Mouse (Mus musculus): ENCODE measurements around the gene Ehbp1l1. TPM values are rescaled to one million over a fixed set of nuclear protein-coding genes. Genes with fewer than 3 reads are reported as not detected.

Ehbp1l1 gene
- 88.8 and 91.8 TPM in 2 replicates for total RNA-seq (2017)

DNA sequence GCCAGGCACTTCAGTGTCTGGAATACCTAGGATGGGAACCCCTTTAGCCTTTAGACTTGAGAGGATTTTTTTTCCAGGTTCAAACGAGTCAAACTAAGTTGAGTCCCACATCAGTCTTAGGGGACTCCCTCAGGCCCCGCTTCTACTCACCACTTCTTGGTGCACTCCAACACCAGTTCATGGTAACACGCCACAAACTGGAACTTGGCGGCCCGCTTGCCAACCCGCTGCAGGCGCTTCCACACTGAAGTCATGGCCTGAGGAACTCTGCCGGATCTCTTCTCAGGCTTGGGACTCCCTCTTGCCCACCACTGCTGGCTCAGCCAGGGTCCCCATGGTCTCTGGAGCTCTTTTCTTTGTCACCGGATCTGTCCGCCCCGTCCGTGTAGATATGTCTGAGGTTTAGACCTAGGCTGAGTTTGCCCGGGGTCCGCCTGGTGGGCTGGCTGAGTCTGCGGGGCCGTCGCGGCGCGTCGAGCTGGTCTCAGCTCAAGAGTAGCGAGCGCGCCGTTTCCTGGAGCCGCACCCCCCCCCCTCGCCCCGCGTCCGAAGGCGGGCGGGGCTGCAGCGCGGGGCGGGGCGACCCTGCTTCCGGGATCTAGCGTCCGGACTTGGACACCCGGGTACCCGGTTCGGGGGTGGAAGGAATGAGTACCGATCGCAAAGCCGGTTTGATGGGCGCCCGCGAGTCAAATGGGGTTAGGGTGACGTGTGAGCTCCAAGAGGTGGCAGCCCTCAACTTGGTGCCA, at the start of gene Ehbp1l1:
Gene Ehbp1l1 (minus strand): TSS at position 551 of the 749 bp plus-strand sequence.
- no peak for ATAC-seq (ENCODE audit: extremely low read depth, insufficient number of reproducible peaks, low FRiP score, poor library complexity, severe bottlenecking)

DNA sequence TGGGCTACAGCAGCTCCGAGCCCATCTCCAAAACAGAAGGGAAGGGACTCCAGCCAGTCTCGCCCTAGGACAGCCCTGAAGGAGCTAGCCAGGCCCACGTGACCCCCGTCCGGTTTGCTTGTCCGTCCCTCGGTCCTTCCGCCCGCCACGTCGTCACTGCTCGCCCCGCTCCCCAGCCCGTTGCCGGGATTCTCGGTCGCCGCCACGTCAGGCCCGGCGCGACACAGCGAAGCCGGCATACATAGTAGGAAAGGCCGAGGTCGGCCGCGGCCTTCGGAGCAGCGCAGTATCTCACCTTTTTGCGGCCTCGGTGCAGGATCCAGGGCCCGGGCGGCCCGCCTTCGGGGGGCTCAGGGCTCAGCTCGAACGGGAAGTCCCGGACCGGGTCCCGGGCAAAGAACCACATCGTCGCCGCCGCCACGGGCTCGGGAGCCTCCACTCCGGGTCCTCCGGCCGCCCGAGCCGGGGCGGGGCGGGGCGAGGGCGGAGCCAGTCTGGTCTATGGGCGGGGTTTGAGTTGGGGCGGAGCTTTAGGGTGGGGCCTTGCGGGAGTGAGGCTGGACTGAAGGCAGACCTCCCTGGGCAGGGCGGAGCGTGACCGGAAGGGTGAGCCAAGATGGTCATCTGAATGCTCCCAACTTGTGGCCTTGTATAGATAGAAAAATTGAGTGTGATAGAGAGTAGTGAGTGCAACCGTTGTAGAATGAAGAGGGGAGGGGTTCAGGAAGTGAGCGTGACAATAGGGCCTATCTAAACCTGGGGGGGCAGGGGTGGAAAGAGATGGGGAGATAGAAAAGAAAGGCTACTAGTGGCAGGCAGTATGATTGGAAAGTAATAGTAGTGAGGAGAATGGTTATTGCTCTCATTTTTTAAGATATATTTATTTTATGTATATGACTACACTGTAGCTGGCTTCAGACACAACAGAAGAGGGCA, 45.1 kb upstream of the Ehbp1l1 start, which contains the start of gene Scyl1:
Gene Scyl1 (minus strand): TSS at position 495 of the 936 bp plus-strand sequence.
- peak; percentile 86 for ATAC-seq (ENCODE audit: extremely low read depth, insufficient number of reproducible peaks, low FRiP score, poor library complexity, severe bottlenecking)

DNA sequence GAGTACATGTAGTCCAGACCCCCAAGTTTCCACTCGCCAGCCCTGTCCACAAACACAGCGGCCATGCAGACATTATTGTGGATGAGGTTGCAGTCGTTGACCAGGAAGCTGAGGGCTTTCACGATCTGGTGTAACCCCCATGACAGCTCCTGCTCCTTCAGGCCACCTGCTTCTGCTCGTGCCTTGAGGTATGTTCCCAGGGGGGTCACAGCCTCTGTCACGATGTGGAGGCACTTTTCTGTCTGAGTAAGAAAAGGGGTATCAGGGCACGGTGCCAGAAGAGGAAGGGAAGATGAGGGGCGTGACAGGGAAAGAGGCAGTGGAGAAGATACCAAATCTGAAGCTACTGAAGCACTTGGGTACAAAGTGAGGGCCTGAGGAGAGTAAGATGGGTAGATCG, 44.2 kb upstream of the Ehbp1l1 start:
- no peak for ATAC-seq (ENCODE audit: extremely low read depth, insufficient number of reproducible peaks, low FRiP score, poor library complexity, severe bottlenecking)

DNA sequence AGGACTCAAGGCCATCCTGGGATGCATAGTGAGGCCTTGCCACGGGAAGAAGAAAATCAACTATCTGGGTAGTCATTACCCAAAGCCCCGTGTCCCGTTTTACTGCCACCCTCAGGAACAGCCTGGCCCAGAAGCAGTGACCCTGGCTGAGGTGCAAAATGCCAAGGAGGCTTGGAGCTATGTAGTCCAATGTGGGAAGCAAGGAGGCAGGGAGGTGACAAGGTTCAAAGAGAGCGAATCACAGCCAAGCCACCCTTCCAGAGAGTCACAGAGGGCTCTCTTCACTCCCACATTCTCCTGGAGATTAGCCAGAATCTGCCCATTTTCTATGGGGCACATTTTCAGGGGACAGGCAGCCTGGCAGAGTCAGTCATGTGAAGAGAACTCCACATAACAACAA, 41.2 kb upstream of the Ehbp1l1 start:
- no peak for ATAC-seq (ENCODE audit: extremely low read depth, insufficient number of reproducible peaks, low FRiP score, poor library complexity, severe bottlenecking)

DNA sequence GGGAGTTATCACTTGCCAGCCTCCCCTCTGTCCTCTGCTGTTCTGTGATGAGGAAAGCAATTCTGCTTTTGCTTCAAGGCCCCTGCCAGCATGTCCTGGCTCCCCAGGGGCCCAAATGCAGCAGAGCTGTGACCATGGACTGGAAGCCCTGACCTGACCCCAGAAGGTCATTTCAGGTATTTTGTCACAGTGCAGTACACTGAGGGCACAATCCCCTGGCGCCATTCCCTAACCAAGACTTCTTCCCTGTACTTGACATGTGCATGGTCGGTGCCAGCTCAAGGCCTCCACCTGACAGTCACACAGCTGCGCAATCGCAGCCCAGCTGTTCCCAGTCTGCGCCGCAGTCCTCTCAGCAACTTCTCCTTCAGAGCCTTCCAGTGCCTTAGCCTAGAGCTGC, 37.0 kb upstream of the Ehbp1l1 start:
- no peak for ATAC-seq (ENCODE audit: extremely low read depth, insufficient number of reproducible peaks, low FRiP score, poor library complexity, severe bottlenecking)

DNA sequence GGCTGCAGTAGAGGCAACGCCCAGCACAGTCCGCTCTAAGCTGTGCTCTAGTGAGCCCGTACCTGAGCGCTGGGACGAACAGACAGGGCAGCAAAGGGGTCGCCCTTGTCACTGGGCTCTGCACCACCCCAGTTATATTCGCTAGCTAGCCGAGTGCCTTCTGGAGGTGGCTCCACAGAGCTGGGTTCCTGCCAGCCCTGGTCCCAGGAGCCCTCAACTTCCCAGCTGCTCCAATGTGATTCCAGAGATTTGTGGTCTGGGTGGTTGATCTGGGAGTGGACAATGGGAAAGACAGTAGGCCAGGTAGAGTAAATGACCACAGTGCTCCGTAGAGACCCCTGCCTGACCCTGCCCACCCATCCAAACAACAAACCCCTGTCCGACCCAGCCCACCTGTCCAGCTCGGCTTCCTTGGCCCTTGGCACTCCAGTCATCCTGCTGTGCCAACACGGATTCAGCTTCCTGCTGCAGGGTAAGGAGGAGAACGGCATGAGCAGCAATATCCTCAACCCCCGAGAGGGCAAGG, 32.8 kb upstream of the Ehbp1l1 start:
- ATAC-seq (ENCODE audit: extremely low read depth, insufficient number of reproducible peaks, low FRiP score, poor library complexity, severe bottlenecking) = no peak

DNA sequence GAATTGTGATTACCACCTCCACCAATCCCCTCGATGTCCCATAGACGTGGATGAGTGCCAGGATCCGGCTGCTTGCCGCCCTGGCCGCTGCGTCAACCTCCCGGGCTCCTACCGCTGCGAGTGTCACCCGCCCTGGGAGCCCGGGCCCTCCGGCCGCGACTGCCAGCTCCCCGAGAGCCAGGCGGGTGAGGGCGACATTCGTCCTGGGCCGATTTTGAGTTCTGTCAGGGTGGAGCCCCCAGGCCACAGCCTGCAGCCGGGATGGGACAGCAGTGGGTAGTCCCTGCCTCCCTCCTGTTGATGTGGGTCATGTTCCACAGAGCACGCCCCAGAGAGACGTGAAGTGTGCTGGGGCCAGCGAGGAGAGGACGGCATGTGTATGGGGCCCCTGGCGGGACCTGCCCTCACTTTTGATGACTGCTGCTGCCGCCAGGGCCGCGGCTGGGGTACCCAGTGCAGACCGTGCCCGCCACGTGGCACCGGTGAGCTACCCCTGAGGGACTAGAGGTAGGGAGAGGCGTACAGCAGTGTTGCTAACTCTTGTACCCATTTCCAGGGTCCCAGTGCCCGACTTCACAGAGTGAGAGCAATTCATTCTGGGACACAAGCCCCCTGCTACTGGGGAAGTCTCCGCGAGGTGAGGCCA, 31.0 kb upstream of the Ehbp1l1 start:
- no peak for ATAC-seq (ENCODE audit: extremely low read depth, insufficient number of reproducible peaks, low FRiP score, poor library complexity, severe bottlenecking)

DNA sequence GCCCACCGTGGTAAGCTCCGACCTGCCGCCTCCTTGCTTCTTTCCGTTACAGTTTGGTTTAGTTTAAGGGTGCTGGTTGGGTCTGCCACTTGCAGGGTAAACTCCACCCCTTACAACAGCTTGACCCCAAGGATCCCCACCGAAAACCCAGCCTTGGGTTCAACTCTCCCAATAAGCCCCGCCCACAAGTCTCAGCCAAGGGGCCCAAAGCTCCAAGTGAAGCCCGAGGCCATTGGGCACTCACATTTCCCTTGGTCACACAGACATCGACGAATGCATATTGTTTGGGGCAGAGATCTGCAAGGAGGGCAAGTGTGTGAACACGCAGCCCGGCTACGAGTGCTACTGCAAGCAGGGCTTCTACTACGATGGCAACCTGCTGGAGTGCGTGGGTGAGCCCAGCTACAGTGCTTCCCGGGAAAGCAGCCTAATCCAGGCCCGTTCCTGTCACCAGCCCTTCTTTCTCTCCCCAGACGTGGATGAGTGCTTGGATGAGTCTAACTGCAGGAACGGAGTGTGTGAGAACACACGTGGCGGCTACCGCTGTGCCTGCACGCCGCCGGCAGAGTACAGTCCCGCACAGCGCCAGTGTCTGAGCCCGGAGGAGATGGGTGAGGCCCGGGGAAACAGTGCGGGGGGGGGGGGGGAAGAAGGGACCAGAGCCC, 30.3 kb upstream of the Ehbp1l1 start:
- ATAC-seq (ENCODE audit: extremely low read depth, insufficient number of reproducible peaks, low FRiP score, poor library complexity, severe bottlenecking) = no peak

DNA sequence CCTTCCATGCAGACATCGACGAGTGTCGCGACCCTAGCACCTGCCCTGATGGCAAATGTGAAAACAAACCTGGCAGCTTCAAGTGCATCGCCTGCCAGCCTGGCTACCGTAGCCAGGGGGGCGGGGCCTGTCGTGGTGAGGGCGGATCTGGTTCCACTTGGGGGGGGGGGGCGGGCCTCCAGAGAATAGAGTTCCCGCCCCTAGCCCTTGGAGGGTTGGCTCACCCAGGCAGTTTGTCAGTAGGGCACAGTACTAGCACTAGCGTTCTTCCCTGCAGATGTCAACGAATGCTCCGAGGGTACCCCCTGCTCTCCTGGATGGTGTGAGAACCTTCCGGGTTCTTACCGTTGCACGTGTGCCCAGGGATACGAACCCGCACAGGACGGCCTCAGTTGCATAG, 25.6 kb upstream of the Ehbp1l1 start:
- no peak for ATAC-seq (ENCODE audit: extremely low read depth, insufficient number of reproducible peaks, low FRiP score, poor library complexity, severe bottlenecking)

DNA sequence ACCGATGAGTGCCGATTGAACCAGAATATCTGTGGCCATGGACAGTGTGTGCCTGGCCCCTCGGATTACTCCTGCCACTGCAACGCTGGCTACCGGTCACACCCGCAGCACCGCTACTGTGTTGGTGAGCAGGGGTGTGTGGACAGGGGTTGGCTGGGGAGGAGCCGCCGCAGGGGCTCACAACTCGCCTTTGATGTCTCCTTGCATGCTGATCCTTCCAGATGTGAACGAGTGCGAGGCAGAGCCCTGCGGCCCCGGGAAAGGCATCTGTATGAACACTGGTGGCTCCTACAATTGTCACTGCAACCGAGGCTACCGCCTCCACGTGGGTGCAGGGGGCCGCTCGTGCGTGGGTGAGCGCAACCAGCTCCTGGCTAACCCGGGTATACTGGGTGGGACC, 24.8 kb upstream of the Ehbp1l1 start:
- ATAC-seq (ENCODE audit: extremely low read depth, insufficient number of reproducible peaks, low FRiP score, poor library complexity, severe bottlenecking) = no peak

DNA sequence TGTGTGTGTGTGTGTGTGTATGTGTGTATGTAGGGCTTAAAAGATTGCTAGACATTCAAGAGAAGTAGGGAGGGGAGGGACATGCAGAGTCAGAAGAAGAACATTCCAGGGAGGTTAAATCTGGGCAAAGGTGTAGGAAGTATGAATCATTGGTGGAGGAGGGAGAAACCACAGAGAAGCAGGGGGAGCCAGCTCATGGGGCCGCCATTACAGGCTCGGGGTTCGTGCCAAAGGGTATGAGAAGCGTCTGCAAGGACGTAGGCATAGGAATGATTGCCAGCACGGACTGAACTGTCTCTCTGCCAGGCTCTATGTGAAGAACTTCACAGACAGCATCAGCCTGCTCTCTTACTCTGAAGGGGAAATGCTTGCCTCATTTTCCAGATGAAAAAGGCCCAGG, 23.4 kb upstream of the Ehbp1l1 start:
- ATAC-seq (ENCODE audit: extremely low read depth, insufficient number of reproducible peaks, low FRiP score, poor library complexity, severe bottlenecking) = no peak

DNA sequence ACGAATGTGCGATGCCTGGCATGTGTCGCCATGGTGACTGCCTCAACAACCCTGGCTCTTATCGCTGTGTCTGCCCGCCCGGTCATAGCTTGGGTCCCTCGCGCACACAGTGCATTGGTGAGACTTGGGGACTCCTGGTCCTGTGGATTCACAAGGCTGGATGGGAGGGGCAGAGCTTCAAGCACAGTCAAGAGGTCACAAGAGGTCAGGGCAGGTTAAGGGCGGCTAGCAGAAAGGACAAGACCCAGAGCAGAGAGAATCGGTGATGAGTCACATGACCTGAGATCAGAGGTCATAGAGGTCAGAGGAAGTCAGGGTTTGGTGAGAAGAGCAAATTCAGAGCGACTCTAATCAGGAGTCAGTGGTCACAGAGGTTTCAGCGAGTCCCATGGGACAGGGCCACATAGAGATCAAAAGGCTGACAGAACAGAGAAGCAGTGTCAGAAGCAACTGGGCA, 20.8 kb upstream of the Ehbp1l1 start:
- ATAC-seq (ENCODE audit: extremely low read depth, insufficient number of reproducible peaks, low FRiP score, poor library complexity, severe bottlenecking) = no peak

DNA sequence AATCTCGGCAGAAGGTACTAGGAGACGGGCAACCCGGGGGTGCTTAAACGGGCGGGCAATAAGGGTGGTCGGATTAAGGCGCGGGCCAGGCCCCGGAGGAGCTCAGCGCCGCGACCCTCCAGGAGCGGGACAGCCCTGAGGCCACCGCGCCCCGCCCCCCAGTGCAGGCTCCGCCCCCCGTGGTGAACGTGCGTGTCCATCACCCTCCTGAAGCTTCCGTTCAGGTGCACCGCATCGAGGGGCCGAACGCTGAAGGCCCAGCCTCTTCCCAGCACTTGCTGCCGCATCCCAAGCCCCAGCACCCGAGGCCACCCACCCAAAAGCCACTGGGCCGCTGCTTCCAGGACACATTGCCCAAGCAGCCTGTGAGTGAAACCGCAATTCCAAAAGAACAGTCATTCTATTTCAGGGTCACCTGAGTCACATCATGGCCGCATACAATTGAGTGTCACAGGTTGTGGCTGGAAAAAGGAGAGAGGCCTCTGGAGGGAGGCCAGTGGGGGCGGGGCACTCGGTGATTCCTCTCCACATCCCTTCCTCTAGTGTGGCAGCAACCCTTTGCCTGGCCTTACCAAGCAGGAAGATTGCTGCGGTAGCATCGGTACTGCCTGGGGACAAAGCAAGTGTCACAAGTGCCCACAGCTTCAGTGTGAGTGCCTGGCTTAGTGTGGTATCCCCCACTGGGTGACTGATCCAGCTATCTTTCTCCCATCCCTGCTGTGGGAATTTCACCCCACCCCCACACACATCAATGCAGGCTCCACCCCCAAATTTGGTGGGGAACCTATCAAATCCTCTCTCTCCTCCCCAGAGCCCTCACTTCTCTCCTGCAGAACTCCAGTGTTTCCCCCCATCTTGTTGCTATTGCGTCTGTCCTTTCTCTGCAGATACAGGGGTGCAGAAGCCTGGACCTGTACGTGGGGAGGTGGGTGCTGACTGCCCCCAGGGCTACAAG, 19.9 kb upstream of the Ehbp1l1 start:
- no peak for ATAC-seq (ENCODE audit: extremely low read depth, insufficient number of reproducible peaks, low FRiP score, poor library complexity, severe bottlenecking)

DNA sequence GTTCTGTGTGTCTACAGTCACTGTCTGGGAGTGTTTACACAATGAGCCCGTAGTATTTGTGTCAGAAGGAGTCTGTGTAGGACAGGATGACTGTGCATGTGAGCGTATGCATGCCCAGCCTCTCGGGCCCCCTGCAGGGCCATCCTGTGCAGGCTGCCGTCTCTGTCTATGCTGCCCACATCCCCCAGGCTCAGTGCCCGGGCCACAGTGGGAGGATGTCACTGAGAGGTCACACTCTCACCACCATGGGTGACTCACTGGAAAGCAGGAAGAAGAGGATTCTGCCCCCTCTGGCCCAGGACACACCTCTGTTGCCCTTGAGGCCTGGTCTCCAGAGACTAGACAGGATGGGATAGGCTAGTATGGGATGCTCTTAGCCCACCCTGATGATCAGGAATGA, 17.5 kb upstream of the Ehbp1l1 start:
- ATAC-seq (ENCODE audit: extremely low read depth, insufficient number of reproducible peaks, low FRiP score, poor library complexity, severe bottlenecking) = no peak; the same call in 1 of the 2 replicates

DNA sequence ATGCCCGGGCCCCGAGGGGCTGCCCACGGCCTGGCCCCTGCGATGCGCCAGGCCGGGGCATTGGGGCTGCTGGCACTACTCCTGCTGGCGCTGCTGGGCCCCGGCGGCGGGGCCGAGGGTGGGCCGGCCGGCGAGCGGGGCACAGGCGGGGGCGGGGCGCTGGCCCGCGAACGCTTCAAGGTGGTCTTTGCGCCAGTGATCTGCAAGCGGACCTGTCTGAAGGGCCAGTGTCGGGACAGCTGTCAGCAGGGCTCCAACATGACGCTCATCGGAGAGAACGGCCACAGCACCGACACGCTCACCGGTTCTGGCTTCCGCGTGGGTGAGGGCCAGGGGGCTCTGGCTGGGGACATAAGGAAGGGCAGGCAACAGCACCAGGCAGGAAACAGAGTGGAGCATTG, 16.1 kb upstream of the Ehbp1l1 start:
- no peak for ATAC-seq (ENCODE audit: extremely low read depth, insufficient number of reproducible peaks, low FRiP score, poor library complexity, severe bottlenecking)

DNA sequence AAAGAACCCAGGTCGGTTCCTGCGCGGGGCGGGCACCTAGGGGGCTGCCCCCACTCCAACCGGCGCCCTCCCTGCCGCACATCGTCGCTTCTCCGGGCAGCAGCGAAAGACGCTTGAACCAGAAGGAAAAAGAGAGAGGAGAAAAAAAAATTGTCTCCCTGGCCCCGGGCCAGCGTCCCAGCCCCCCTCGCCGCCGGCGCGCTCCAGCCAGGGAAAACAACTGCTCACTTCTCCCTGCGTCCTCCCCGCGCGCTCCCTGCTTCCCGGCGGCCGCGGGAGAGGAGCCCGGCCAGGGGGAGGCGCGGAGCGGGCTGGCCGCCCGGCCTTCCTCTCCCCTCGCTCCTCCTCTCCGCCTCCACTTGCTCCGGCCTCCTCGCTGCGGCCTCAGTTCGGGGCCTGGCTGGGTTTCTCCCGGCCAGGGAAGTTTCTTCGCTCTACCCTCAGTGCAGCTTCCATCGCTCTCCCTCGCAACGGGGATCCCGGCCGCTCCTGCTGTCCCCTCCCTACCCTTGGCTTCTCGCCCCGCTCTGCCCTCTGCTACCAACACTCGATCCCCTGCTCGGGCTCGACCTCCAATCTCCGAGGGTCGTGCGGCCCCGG, 15.6 kb upstream of the Ehbp1l1 start:
- no peak for ATAC-seq (ENCODE audit: extremely low read depth, insufficient number of reproducible peaks, low FRiP score, poor library complexity, severe bottlenecking)

Data from neutrophil, adult 5-6 weeks (primary cell).